Mouse (Mus musculus): ENCODE measurements around the gene Fus. TPM values are rescaled to one million over a fixed set of nuclear protein-coding genes. Genes with fewer than 3 reads are reported as not detected.

Fus gene
- 1,000 to 10,000 TPM in 25 of 26 experiments, 100 to 1,000 TPM in 1; 826 to 1,412 (median 1,230) TPM for total RNA-seq (2018; cell fraction: chromatin; rRNA removed)
- total RNA-seq (2018; cell fraction: cytosol; rRNA removed) = 100 to 1,000 TPM in 25 of 26 experiments, 10 to 100 TPM in 1; 89.9 to 215 (median 134) TPM
- total RNA-seq (2018; cell fraction: nucleus; rRNA removed) = 100 to 1,000 TPM; 317 to 856 (median 466) TPM
- 187 to 395 TPM (median 346 TPM) in 3 replicates for polyA plus RNA-seq (2018)

DNA sequence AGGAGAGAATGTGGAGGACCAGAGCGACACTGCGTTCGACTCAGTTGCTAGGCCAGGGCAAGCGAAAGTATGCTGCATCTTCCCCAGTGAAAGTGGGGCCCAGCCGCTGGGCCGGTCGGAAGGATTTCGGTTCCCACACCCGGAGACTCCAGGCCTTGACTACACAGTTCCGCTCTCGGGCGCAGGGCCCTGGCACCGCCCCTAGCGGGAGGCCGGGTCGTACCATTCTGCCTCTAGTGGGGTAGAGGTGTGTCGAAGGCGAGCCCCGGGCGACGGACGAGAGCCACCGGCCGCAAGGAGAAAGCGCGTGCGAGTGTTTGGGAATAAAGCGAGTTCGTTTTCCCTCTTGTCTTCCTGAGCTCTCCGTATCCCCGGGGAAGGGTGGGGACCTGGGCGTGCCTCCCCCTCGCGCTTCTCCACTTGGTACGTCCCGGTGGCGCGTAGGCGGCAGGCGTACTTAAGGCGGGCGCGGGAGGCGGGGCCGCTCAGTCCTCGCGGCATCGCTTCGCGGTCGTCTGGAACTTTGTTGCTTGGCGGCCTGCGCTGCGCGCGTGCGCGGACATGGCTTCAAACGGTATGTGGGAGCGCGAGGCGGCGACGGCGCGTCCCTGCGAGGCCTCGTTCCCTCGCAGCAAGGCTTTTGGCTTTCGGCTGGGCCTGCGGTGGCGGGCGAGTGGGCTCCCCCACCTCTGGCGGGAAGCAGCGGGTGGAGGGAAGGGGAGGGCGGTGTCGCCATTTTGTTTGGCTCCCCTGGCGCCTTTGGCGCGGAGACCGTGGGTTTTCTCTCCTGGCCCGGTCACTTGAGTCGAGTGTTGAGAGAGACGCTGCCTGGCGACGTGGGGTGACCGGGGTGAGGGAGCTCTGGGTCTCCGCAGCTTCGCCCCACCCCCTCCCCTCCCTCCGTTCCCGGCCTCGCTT, at the start of gene Fus:
Gene Fus (plus strand): TSS at position 454 of the 918 bp plus-strand sequence.
- H3K79me2 ChIP-seq (ENCODE audit: inconsistent target) = peaks cover 43% of the 10 kb centered on the region
- peak within 1 kb of the TSS; percentile 86 for H3K4me3 ChIP-seq (ENCODE audit: inconsistent target)
- under 1% methylated on average over 89 of the region's 92 CpGs for WGBS (ENCODE audit: missing documents)
- peaks cover 21% of the 10 kb centered on the region for H3K36me3 ChIP-seq (ENCODE audit: inconsistent target)
- H3K27ac ChIP-seq = peak within 1 kb of the TSS; percentile 94

DNA sequence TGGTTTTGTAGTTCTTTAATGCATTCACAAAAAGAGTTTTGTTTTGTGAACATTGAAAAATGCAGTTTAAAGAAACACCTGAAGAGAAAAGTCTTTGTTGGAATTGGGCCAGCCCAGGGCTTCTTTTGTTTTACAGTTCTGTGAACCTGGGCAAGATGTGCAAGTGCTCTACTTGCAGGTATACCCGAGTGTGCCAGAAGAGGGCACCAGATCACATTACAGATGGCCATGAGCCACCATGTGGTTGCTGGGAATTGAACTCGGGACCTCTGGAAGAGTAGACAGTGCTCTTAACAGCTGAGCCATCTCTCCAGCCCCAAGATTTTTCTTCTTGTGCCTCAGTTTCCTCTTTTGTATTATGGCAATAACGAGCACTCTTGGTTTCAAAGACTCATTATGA, 49.1 kb upstream of the Fus start:
- 58% methylated on average over 3 of the region's 3 CpGs for WGBS (ENCODE audit: missing documents)
- Histone ChIP-seq H3K4me3 (ENCODE audit: inconsistent target) (no peak overlapping the region), H3K27ac (no peak overlapping the region), H3K36me3 (ENCODE audit: inconsistent target) (peaks cover 9% of the 10 kb centered on the region), H3K79me2 (ENCODE audit: inconsistent target) (peaks cover 4% of the 10 kb centered on the region)

DNA sequence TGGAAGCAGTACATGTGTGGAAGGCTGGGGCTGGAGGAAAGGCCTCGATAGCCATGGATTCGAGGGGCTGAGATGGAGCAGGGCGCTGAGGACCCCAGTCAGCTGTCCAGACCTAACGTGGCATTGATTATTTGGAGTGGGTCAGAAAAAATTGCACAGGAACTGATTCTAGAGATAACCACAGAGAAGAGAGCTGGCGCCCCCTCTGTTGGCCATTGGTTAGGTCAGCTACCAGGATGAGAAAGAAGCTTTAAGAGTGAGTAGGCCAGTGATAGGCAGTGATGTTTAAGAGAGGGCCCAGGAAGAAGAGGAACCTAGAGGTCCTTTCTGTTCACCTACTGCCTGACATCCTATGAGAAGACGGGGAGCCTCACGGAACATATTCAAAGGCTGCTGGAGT, 48.0 kb upstream of the Fus start:
- Histone ChIP-seq H3K27ac (no peak overlapping the region), H3K4me3 (ENCODE audit: inconsistent target) (no peak overlapping the region), H3K79me2 (ENCODE audit: inconsistent target) (no peaks in the 10 kb centered on the region), H3K36me3 (ENCODE audit: inconsistent target) (peaks cover 9% of the 10 kb centered on the region)
- WGBS (ENCODE audit: missing documents) = 78% methylated on average over 7 of the region's 7 CpGs

DNA sequence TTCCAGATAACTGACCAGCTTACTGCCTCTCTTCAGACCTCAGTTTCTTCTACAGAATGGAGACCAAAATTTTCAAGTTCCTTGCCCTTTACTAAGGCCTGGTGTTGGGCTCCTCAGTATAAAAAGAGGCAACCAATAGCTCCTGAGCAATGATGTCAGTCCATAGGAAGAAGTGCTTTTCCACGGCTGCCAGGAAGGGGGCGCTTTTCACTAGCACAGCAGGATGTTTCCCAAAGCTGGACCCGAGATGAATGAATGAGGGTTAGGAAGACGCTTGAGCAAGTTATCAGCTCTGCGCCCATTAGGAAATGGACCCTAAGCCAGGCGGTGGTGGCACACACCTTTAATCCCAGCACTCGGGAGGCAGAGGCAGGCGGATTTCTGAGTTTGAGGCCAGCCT, 45.7 kb upstream of the Fus start:
- H3K27ac ChIP-seq = no peak overlapping the region
- H3K4me3 ChIP-seq (ENCODE audit: inconsistent target) = no peak overlapping the region
- 70% methylated on average over 7 of the region's 8 CpGs for WGBS (ENCODE audit: missing documents)
- H3K79me2 ChIP-seq (ENCODE audit: inconsistent target) = no peaks in the 10 kb centered on the region
- peaks cover 24% of the 10 kb centered on the region for H3K36me3 ChIP-seq (ENCODE audit: inconsistent target)

DNA sequence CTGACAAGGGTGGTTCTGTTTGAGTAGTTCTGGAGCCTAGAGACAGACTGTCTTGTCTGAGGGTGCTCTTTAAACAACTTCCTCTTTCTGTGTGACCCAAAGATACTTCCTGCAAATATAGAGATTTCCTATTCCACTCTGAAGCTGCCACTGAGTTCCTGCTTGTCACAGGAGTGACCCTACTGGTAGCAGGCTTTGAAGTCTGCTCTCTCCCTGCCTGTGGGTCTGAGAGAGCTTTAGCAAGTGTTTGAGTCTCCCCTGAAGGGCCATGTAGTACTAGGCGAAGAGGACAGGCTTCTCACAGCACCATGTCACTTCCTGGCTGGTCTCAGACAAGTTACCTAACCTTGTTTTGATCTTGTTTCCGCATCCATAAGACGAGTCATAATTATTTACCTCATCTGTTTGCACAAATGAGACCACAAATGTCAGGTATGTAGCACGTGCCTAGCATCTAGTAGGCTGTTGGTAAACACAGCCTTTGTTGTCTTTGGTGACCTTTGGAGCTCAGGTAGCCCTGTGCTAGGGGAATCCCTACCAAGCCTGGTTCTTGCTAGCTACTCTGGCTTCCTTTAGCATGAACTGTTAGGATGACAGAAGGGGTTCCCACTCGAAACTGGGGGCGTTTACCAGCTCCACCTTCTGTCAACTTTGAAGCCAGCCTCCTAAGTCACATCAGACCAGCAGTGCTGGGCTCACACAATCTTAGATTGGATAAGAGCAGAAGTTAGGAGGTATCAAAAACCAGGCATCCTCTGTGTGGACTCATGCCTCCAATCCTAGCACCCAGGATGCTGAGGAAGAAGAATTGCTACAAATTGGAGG, 44.6 kb upstream of the Fus start:
- peaks cover 15% of the 10 kb centered on the region; the same call in 1 of the 2 replicates for H3K36me3 ChIP-seq (ENCODE audit: inconsistent target)
- H3K79me2 ChIP-seq (ENCODE audit: inconsistent target) = no peaks in the 10 kb centered on the region
- no peak overlapping the region for H3K4me3 ChIP-seq (ENCODE audit: inconsistent target)
- peak overlapping the region; percentile 76 for H3K27ac ChIP-seq
- WGBS (ENCODE audit: missing documents) = 21% methylated on average over 6 of the region's 6 CpGs

DNA sequence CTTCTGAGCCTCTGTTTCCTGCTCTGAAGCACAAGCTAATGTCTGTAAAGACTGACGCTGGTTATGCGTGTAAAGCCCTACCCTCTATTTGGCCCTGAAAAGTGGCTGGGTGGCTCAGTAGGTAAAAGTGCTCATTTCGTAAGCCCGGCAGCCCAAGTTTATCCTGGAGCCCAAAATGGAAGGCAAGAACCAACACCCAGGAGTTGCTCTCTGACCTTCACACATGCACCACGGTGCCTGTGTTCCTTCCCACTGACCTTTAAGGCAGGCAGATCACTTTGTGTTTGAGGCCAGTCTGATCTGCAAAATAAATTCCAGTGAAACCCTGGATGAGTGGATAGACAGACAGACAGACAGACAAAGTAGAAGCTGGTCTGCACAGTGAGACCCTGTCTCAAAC, 43.5 kb upstream of the Fus start:
- H3K27ac ChIP-seq = no peak overlapping the region
- H3K36me3 ChIP-seq (ENCODE audit: inconsistent target) = peaks cover 15% of the 10 kb centered on the region; the same call in 1 of the 2 replicates
- no peak overlapping the region for H3K4me3 ChIP-seq (ENCODE audit: inconsistent target)
- no peaks in the 10 kb centered on the region for H3K79me2 ChIP-seq (ENCODE audit: inconsistent target)
- 95% methylated on average over 5 of the region's 5 CpGs for WGBS (ENCODE audit: missing documents)

DNA sequence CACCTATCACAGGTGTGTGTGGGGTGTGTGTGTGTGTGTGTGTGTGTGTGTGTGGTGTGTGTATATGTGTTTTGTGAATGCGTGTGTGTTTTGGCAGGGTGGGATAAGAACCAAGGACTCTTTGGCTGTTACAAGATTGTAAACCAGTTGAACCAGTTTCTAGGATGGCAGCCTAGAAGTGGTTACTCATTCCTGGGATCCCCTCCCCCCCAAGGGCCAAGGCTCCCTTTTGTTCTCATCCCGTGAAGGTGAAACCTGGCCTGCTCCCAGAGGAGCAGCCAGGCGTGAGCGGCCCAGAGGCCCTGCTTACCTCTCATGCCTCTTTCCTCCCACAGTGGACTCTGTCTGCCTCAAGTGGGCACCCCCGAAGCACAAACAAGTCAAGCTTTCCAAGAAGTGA, 42.0 kb upstream of the Fus start:
- Histone ChIP-seq H3K27ac (no peak overlapping the region), H3K36me3 (ENCODE audit: inconsistent target) (peaks cover 15% of the 10 kb centered on the region; the same call in 1 of the 2 replicates), H3K79me2 (ENCODE audit: inconsistent target) (no peaks in the 10 kb centered on the region), H3K4me3 (ENCODE audit: inconsistent target) (no peak overlapping the region)
- WGBS (ENCODE audit: missing documents) = 97% methylated on average over 5 of the region's 5 CpGs

DNA sequence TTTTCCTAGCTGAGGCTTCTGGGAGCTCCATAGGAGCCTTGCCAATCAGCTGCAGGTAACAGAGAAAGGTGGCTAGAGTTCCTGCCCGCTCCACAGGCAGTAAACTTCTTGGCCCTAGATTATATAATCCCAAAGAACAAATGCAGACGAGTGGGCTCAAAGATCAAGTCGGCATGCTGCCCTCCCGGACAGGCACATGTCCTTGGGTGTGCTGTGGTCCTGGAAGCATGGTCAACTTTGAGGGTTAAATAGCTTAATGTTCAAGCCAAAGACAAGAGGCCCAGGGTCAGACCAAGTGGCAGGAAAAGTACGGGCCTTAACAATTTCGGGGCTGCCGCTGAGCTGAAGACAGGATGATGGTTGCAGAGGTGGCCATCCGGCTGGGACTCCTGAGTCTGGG, 41.2 kb upstream of the Fus start:
- Histone ChIP-seq H3K27ac (no peak overlapping the region), H3K79me2 (ENCODE audit: inconsistent target) (no peaks in the 10 kb centered on the region), H3K36me3 (ENCODE audit: inconsistent target) (peaks cover 15% of the 10 kb centered on the region; the same call in 1 of the 2 replicates), H3K4me3 (ENCODE audit: inconsistent target) (no peak overlapping the region)
- 96% methylated on average over 8 of the region's 8 CpGs for WGBS (ENCODE audit: missing documents)

DNA sequence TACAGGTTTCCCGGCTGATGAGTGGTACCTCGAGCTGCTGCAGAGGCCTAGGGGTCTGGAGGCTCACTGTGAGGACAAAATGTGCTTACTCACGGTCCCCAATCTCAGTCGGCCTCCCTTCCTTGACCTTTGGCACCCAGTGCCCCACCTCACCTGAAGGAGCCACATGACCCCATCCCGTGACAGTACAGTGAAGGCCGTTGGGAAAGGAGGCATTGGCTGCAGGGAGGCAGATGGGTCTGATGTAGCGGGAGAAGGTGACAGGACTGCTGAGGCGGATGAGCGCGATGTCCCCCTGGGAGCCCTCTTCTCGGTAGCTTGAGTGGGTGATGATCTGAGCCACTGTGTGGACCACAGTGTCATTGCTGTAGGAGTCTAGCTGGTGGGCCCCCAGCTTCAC, 40.4 kb upstream of the Fus start:
- Histone ChIP-seq H3K4me3 (ENCODE audit: inconsistent target) (no peak overlapping the region), H3K79me2 (ENCODE audit: inconsistent target) (no peaks in the 10 kb centered on the region), H3K27ac (no peak overlapping the region), H3K36me3 (ENCODE audit: inconsistent target) (peaks cover 15% of the 10 kb centered on the region; the same call in 1 of the 2 replicates)
- 99% methylated on average over 11 of the region's 11 CpGs for WGBS (ENCODE audit: missing documents)

DNA sequence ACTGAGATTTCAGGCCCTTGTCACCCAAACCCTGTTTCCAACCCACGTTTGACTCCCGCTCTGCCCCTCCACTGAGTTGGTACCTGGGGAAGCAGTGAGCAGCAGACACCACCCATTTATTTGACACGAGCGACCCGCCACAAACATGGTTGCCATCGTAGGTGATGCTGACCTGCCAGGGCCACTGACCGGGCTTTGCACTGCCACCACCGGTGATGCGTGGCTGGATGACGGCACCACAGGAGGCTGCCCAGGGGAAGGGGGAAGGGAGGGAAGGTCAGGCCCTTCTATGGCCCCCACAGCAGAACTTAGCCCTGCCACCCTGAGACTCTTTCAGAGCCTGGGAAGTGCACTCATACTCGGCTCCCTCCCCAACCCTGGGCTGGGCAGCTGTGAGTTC, 39.5 kb upstream of the Fus start:
- peaks cover 15% of the 10 kb centered on the region; the same call in 1 of the 2 replicates for H3K36me3 ChIP-seq (ENCODE audit: inconsistent target)
- no peak overlapping the region for H3K4me3 ChIP-seq (ENCODE audit: inconsistent target)
- H3K27ac ChIP-seq = no peak overlapping the region
- no peaks in the 10 kb centered on the region for H3K79me2 ChIP-seq (ENCODE audit: inconsistent target)
- 100% methylated on average over 2 of the region's 11 CpGs for whole genome bisulfite sequencing (ENCODE audit: missing documents)

DNA sequence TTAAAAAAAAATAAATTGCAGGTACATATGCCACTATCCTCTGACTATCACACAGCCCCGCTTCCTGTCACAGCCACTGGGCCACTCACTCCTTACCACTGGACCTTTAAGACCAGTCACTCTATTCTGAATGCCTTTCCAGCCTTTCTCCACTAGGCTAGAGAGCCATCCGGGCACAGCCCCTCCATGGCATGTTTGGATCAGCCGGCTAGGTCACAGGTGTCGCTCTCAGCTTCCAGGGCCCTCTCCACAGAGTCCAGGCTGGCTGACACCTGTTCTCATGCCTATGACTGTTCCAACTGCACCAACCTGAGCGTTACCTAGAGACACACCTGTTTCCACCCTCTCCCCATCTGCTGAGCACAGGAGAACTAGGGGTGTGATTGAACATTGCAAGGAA, 38.7 kb upstream of the Fus start:
- 97% methylated on average over 5 of the region's 5 CpGs for WGBS (ENCODE audit: missing documents)

DNA sequence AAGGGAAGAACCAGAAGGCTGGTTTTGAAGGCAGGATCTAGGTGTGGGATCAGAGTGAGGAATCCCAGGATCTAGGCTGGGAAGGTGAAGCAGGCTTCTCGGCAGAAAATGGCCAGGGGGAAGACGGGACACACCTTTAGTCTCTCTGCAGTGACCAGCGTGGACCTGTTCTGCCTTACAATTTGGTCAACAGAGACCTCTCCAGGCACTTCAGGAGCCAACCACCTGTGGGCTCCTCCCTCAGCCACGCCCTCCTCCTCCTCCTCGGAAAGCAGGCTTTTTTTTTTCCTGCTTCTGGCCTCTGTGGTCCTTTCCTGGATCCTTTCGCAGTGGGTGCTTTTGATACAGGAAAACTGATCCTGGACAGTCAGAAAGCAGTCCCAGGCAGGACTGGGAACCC, 37.3 kb upstream of the Fus start, which contains the start of gene Prss8:
Gene Prss8 (minus strand): TSS at position 182 of the 400 bp plus-strand sequence.
- whole genome bisulfite sequencing (ENCODE audit: missing documents) = 80% methylated on average over 5 of the region's 6 CpGs
- no peak within 1 kb of the TSS for H3K27ac ChIP-seq
- H3K4me3 ChIP-seq (ENCODE audit: inconsistent target) = no peak within 1 kb of the TSS
- peaks cover 9% of the 10 kb centered on the region; the same call in 1 of the 2 replicates for H3K36me3 ChIP-seq (ENCODE audit: inconsistent target)
- H3K79me2 ChIP-seq (ENCODE audit: inconsistent target) = no peaks in the 10 kb centered on the region

More for the DNA sequence above, 38.7 kb upstream of the Fus start:
- Histone ChIP-seq H3K36me3 (ENCODE audit: inconsistent target) (peaks cover 15% of the 10 kb centered on the region; the same call in 1 of the 2 replicates), H3K79me2 (ENCODE audit: inconsistent target) (no peaks in the 10 kb centered on the region), H3K27ac (no peak overlapping the region), H3K4me3 (ENCODE audit: inconsistent target) (no peak overlapping the region)

DNA sequence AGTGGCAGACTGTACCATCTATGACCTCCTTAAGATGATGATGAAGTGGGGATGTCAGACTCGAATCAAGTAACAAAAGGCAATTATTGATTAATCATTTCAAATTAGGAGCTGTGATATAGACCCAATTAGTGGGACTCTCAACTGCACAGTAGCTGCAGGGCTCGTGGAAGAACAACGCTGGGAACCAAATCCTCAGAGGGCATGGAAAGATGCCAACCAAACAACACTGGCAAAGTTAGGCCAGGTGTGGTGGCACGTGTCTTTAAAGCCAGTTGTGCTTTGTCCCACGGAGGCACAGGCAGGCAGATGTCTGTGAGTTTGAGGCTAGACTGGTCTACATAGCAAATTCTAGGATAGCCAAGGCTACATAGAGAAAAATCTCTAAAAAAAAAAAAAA, 36.6 kb upstream of the Fus start:
- Histone ChIP-seq H3K36me3 (ENCODE audit: inconsistent target) (peaks cover 4% of the 10 kb centered on the region; the same call in 1 of the 2 replicates), H3K79me2 (ENCODE audit: inconsistent target) (no peaks in the 10 kb centered on the region), H3K27ac (no peak overlapping the region), H3K4me3 (ENCODE audit: inconsistent target) (no peak overlapping the region)
- 93% methylated on average over 5 of the region's 5 CpGs for WGBS (ENCODE audit: missing documents)

DNA sequence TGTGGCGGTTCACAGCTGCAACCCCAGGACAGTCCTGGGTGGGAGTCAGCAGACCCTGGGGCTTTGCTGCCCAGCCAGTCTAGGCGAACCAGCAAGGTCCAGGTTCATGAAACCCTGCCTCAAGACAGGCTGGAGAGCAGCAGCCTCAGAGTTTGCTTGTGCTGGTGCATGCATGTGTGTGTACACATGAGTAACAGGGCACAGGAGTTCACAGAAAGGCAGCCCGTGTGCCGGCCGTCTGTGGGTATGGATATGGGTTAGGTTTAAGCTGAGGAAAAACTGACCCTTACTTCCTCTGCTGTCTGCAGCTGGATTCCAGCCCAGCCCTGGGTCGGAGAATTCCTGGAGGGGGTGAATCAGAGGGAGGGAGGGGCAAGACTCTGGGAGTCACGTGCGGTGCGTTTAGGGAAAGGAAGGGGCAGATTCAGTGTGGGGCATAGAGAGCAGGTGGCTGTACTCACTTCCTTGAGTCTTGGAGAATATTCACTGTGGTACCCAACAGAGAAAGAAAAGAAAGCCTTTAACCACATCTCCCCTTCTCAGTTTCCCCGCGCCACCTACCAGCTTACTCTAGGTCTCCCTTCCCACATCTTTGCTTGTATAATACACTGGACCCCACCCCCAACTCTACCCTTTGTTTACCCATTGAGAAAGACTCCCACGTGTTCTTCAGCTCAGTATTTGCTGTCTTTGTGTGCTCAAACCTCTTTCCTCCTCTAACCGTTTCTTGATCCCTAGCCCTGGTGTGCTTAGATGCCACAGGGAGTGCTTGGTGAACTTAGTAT, 35.7 kb upstream of the Fus start:
- 51% methylated on average over 12 of the region's 13 CpGs for WGBS (ENCODE audit: missing documents)
- Histone ChIP-seq H3K36me3 (ENCODE audit: inconsistent target) (no peaks in the 10 kb centered on the region), H3K27ac (no peak overlapping the region), H3K79me2 (ENCODE audit: inconsistent target) (no peaks in the 10 kb centered on the region), H3K4me3 (ENCODE audit: inconsistent target) (no peak overlapping the region)
